Mouse (Mus musculus) stomach, postnatal 0 days (tissue): Measurements from ENCODE around the gene Srrm2.
A peak's percentile ranks its signal among the peaks of the same experiment; 100 is the strongest.

ENCODE experiments used
- CTCF ChIP-seq: IDR thresholded peaks from 2 replicates; pipeline ENCODE4 v1.5.1; 2016; ENCODE audit warnings: antibody characterized with exemption, low read depth, mild to moderate bottlenecking, moderate library complexity
- EP300 ChIP-seq: optimal IDR thresholded peaks from 2 replicates; pipeline ENCODE3; 2016; ENCODE audit warnings: antibody characterized with exemption

GRCm38 (mm10) chr17:23853292-23853691 is 63.0 kb downstream of the Srrm2 start:
- peak; percentile 80 for TF ChIP-seq CTCF
- no peak for TF ChIP-seq EP300
